Mouse (Mus musculus): ENCODE data around the gene Fto.

DNA sequence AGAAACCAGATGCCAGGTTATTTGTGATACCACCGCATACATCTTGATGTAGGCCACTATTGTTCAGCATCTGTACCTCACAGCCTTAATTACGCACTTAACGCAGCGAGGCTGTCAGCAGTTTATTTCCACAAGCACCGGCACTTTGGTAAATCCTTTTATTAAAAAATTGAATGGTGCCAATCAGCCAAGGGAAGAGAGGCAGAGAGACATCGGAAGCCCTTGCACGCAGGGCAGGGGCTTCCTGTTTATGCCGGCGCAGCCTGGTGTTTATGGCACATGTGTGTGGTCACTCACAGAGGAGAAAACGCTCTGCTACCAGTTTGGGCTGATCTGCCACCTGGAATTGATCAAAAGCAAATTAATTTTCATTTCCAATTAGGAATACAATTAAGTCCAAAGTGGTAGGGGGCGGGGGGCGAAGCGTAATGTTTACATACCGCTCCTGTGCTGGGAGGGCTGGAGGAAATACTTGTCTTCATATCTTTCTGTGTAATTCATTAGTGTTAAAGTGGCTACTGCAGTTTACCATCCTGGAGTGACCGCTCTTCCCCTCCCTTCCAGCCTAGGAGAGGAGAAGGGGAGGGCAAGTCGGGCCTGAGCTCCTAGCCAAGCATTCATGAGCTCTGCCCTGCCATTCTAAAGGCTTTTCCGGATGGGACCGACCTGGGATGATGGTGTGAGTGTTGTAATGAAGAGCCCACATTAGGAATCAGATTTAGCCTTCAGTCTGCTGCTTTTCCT, 299.2 kb downstream of the Fto start:
- TF ChIP-seq CTCF (IDR thresholded peaks at IDR 0.05; ENCODE audit: borderline replicate concordance, insufficient read depth, low read depth, low read length) = no peak
- no peak for TF ChIP-seq POLR2A (IDR thresholded peaks at IDR 0.05; ENCODE audit: borderline replicate concordance, insufficient read depth, low read length)
